Mouse (Mus musculus): ENCODE results near the gene Chn2. TPM values are rescaled to one million over a fixed set of nuclear protein-coding genes. Genes with fewer than 3 reads are reported as not detected.

Chn2 gene
- polyA plus RNA-seq, 1 experiment, result 574 TPM

DNA sequence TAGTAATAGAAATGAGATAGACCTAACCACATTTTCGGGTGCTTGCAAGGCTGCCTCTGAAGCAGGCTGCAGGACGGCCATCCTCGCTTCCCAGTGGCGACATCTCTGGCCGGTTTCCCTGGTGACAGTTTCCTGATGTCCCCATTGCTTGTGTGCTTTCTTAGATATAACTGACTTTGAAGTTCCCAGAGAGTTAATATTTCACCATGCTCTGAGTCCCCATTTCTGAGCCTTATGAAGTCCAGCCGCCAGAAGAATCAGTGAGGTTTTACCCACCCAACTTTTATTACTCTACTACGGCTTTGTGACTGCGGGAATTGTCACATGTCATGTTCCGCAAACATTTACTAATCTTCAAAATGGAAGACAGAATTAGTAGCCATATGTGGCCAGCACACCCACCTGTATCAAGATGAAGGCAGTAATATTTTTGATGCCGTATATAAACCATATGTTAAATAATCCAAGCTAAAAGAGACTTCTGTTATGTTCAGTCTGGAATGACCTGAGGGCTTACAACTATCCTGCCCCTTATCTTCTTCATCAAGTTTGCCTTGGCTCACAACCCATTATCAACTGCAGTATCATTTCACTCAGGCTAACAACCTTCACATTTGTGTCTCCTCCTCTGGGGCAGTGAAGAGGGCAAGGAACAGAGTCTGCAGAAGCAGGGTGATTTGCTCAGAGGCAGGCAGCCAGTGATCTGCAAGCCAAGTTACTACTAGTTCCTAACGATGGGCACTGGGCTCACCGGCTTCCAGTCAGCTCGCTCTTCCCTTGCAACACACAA, 192.6 kb downstream of the Chn2 start:
- Histone ChIP-seq H3K27me3 (ENCODE audit: control insufficient read depth, insufficient read depth, low read length) (no peaks in the 10 kb centered on the region), H3K4me3 (replicated peaks; ENCODE audit: insufficient read depth, low read depth, low read length) (no peak overlapping the region), H3K4me1 (ENCODE audit: control insufficient read depth, insufficient read depth, low read length) (peaks cover 24% of the 10 kb centered on the region), H3K27ac (ENCODE audit: insufficient read depth, low read length) (no peak overlapping the region)
- WGBS, result 69% methylated on average over 13 of the region's 13 CpGs
- no peak for TF ChIP-seq CTCF (IDR thresholded peaks at IDR 0.05; ENCODE audit: borderline replicate concordance, insufficient read depth, low read depth, low read length)
- TF ChIP-seq POLR2A (IDR thresholded peaks at IDR 0.05; ENCODE audit: borderline replicate concordance, insufficient read depth, low read length), result no peak
- no peak for DNase-seq

DNA sequence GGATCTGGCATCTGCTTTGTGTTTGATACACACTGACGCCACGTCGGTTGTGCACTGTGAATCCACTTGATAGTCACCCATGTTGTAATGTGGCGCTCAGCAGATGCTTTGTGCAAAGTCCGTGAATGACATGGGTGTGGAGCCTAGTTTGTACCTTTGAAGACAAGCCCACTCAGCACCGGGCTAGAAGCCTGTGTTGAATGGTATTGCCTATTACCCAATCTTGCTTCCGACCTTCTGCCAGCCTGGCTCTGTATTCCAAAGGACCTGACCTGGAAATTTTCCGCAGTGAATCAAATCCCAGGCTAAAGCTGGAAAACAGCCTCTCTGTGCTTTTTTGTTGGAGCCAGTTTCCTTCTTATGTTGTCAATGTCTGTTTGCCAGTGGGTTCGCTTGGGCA, 197.1 kb downstream of the Chn2 start:
- Histone ChIP-seq H3K27me3 (ENCODE audit: control insufficient read depth, insufficient read depth, low read length) (no peaks in the 10 kb centered on the region), H3K4me1 (ENCODE audit: control insufficient read depth, insufficient read depth, low read length) (peaks cover 10% of the 10 kb centered on the region), H3K4me3 (replicated peaks; ENCODE audit: insufficient read depth, low read depth, low read length) (no peak overlapping the region), H3K27ac (ENCODE audit: insufficient read depth, low read length) (peak overlapping the region; percentile 48)
- no peak for TF ChIP-seq POLR2A (IDR thresholded peaks at IDR 0.05; ENCODE audit: borderline replicate concordance, insufficient read depth, low read length)
- no peak for TF ChIP-seq CTCF (IDR thresholded peaks at IDR 0.05; ENCODE audit: borderline replicate concordance, insufficient read depth, low read depth, low read length)
- peak in 1 of 2 experiments; percentile 58 for DNase-seq
- WGBS, result 30% methylated on average over 9 of the region's 9 CpGs

DNA sequence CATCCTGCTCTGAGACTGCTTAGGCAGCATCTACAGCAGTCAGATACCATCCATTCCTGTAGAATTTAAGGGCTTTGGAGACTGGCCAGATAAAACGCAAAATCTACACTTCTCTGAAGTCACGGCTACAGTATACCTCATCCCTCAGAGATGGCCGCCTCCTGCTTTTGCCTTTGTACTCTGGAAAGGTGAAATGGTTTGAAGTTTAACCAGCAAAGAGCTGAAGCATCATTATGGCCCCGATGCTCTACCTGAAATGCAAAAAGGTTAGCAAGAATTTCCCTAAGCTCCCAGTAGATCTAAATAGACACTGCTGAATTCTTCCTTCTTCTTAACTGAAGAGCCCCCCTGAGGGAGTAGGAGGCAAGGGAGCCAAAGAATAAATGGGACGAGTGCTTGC, 202.4 kb downstream of the Chn2 start:
- Histone ChIP-seq H3K27me3 (ENCODE audit: control insufficient read depth, insufficient read depth, low read length) (no peaks in the 10 kb centered on the region), H3K27ac (ENCODE audit: insufficient read depth, low read length) (no peak overlapping the region), H3K4me3 (replicated peaks; ENCODE audit: insufficient read depth, low read depth, low read length) (no peak overlapping the region), H3K4me1 (ENCODE audit: control insufficient read depth, insufficient read depth, low read length) (peaks cover 6% of the 10 kb centered on the region)
- no peak for DNase-seq
- TF ChIP-seq POLR2A (IDR thresholded peaks at IDR 0.05; ENCODE audit: borderline replicate concordance, insufficient read depth, low read length), result no peak
- TF ChIP-seq CTCF (IDR thresholded peaks at IDR 0.05; ENCODE audit: borderline replicate concordance, insufficient read depth, low read depth, low read length), result no peak
- 52% methylated on average over 5 of the region's 5 CpGs for WGBS

DNA sequence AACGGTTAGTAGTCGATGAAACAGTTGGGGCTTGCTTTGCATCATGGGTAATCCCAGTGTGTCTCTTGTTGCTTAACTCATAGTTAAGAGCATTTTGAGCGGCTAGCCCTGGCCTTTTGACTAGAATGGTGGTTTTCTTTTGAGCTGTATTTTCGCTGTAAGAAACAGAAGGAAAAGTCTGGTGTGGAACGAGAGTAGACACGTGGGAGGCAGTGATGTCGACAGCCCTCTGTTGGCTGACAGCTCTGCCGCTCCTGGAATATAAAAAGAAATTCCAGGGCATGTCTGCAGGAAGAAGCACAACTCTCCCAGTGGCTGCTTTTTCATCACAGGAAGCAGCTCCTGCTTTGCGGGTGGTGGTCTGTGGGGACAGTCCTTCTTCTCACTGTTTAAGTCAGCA, 202.9 kb downstream of the Chn2 start:
- 43% methylated on average over 9 of the region's 9 CpGs for WGBS
- TF ChIP-seq CTCF (IDR thresholded peaks at IDR 0.05; ENCODE audit: borderline replicate concordance, insufficient read depth, low read depth, low read length), result no peak
- Histone ChIP-seq H3K27me3 (ENCODE audit: control insufficient read depth, insufficient read depth, low read length) (no peaks in the 10 kb centered on the region), H3K4me1 (ENCODE audit: control insufficient read depth, insufficient read depth, low read length) (peaks cover 5% of the 10 kb centered on the region; the same call in 1 of the 2 replicates), H3K27ac (ENCODE audit: insufficient read depth, low read length) (no peak overlapping the region), H3K4me3 (replicated peaks; ENCODE audit: insufficient read depth, low read depth, low read length) (no peak overlapping the region)
- no peak for DNase-seq

DNA sequence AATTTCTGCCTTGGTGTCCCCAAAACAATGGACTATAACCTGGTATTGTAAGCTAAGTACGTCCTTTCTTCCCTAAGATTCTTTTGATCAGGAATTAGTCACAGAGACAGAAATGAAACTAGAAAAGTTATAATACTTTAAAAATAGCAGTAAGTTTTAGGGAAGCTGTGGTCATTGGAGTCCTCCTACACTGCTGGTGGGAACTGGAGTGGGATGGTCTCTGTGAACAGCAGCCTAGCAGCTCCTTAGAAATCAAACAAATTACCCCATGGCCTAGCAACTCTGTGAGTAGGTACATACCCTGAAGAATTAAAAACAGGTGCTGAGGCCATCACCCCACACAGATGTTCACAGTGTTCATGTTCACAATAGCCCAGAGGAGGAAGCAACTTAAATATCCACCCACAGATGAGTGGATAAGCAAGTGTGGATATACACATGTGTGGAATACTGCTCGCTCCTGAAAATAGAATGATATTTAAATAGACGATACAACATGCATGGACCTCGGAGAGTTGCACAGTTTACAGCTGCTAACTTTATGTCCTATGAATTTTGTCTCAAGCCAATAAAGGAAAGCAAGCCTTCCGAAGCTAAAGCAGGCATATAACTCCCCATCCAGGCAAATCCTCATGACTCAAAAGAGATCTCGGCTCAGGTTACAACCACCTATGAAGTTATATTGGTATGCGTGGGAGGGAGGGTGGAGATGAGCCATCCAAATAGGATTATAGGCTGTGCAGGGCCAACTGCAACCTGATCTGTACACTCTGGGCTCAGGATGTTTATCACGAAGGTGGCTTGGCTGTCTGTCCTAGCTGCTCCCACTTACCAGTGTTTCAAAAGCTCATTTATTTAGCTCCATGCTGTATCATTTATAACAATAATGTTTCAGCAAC, 209.2 kb downstream of the Chn2 start:
- H3K4me3 ChIP-seq (replicated peaks; ENCODE audit: insufficient read depth, low read depth, low read length), result no peak overlapping the region
- H3K4me1 ChIP-seq (ENCODE audit: control insufficient read depth, insufficient read depth, low read length), result peaks cover 11% of the 10 kb centered on the region
- H3K27me3 ChIP-seq (ENCODE audit: control insufficient read depth, insufficient read depth, low read length), result no peaks in the 10 kb centered on the region
- WGBS, result 72% methylated on average over 8 of the region's 8 CpGs
- DNase-seq, result no peak
- TF ChIP-seq POLR2A (IDR thresholded peaks at IDR 0.05; ENCODE audit: borderline replicate concordance, insufficient read depth, low read length), result no peak
- H3K27ac ChIP-seq (ENCODE audit: insufficient read depth, low read length), result no peak overlapping the region

DNA sequence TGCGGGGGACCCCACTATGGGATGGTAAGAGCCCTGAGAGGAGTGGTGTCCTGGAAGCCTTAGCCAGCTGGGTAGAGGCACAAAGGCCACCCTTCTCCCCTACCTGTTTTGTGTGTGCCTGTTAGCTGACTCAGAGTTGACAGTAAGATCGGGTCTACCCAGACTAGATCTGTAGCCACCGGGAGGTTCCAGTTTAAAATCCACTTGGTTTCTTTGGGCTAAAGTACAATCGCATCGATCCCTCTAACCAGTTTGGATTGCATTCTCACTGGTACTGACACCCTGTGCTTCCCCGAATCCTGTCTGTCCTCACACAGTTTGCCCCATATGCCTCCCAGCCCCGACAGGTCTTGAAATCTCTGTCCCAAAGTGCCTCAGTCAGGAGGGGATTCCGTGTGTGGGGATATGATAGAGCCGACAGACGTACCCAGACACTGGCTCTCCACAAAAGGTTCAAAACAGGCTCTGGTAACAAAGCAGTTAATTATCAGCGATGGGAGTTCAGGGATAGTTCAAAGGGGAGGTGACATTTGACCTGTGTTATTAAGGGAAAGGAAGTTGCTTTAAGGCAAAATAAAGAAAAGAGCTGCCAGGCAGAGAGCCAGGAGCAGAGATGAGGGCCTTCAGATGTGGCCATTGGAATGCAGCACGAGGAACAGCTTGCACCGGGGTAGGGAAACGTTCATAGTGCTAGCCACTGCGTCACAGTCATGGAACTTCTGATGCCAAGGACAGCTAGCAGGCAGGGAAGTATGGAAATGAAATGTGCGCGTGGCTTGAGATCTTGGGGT, 212.2 kb downstream of the Chn2 start:
- no peak overlapping the region for H3K4me3 ChIP-seq (replicated peaks; ENCODE audit: insufficient read depth, low read depth, low read length)
- no peak overlapping the region for H3K27ac ChIP-seq (ENCODE audit: insufficient read depth, low read length)
- no peak for DNase-seq
- TF ChIP-seq POLR2A (IDR thresholded peaks at IDR 0.05; ENCODE audit: borderline replicate concordance, insufficient read depth, low read length) (no peak), CTCF (IDR thresholded peaks at IDR 0.05; ENCODE audit: borderline replicate concordance, insufficient read depth, low read depth, low read length) (no peak)
- 49% methylated on average over 17 of the region's 17 CpGs for WGBS
- H3K27me3 ChIP-seq (ENCODE audit: control insufficient read depth, insufficient read depth, low read length), result no peaks in the 10 kb centered on the region
- peaks cover 22% of the 10 kb centered on the region for H3K4me1 ChIP-seq (ENCODE audit: control insufficient read depth, insufficient read depth, low read length)

DNA sequence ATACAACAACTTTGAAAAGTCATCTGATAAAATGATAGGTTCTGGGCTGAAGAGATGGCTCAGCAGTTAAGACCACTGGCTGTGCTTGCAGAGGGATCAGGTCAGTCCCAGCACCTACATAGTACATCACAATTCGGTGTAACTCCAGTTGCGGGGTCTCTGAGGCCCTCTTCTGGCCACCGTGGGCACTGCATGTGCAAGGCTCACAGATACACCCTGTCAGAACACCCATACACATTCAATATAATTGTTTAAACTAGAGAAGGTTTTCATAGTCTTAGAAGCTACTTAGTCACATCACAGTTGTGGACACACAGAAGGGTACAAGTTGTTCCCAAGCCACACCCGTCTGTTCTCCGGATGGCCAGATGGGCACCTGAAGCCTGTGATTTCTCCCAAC, 213.9 kb downstream of the Chn2 start:
- Histone ChIP-seq H3K27ac (ENCODE audit: insufficient read depth, low read length) (no peak overlapping the region), H3K27me3 (ENCODE audit: control insufficient read depth, insufficient read depth, low read length) (no peaks in the 10 kb centered on the region), H3K4me3 (replicated peaks; ENCODE audit: insufficient read depth, low read depth, low read length) (no peak overlapping the region), H3K4me1 (ENCODE audit: control insufficient read depth, insufficient read depth, low read length) (peaks cover 24% of the 10 kb centered on the region)
- peak; percentile 61; the same call in 1 of the 2 replicates for TF ChIP-seq CTCF (IDR thresholded peaks at IDR 0.05; ENCODE audit: borderline replicate concordance, insufficient read depth, low read depth, low read length)
- TF ChIP-seq POLR2A (IDR thresholded peaks at IDR 0.05; ENCODE audit: borderline replicate concordance, insufficient read depth, low read length), result no peak
- 36% methylated on average over 5 of the region's 5 CpGs for WGBS
- peak; percentile 46 to 62 for DNase-seq

Measured in cerebellum, adult 2 months (tissue).